Mouse (Mus musculus) embryonic facial prominence, embryonic 14.5 days (tissue): ENCODE measurements around the gene Dalrd3. TPM values are rescaled to one million over a fixed set of nuclear protein-coding genes. Genes with fewer than 3 reads are reported as not detected.

ENCODE experiments used
- ATAC-seq: fragments of 200-750 bp; cut with Nextera tagmentation; 2 replicates; pipeline ENCODE4 v1.8.0; 2017; ENCODE audit warnings: low read depth, moderate number of reproducible peaks, moderate TSS enrichment
- DNase-seq: peaks from one replicate; pipeline ENCODE4 v3.0.0-alpha.2; 2015; ENCODE audit warnings: low spot score
- H3K27ac ChIP-seq: fragments of 300-500 bp; sonication (generic); replicated peaks from 2 replicates; pipeline ENCODE4 v1.5.1; 2014; ENCODE audit warnings: low read depth, mild to moderate bottlenecking, low read length, moderate library complexity
- H3K27me3 ChIP-seq: fragments of 300-500 bp; sonication (generic); replicated peaks from 2 replicates; pipeline ENCODE4 v1.6.1; 2014; ENCODE audit warnings: low read length; ENCODE audit not compliant: control insufficient read depth, insufficient read depth
- H3K36me3 ChIP-seq: fragments of 300-500 bp; sonication (generic); 2 replicates; pipeline ENCODE4 v1.6.1; 2014; ENCODE audit warnings: low read length, mixed read lengths; ENCODE audit not compliant: control insufficient read depth, insufficient read depth
- H3K4me1 ChIP-seq: fragments of 300-500 bp; sonication (generic); 2 replicates; pipeline ENCODE4 v1.6.1; 2014; ENCODE audit warnings: antibody characterized with exemption, low read length; ENCODE audit not compliant: control insufficient read depth, insufficient read depth
- H3K4me2 ChIP-seq: fragments of 300-500 bp; sonication (generic); 2 replicates; pipeline ENCODE4 v1.6.1; 2014; ENCODE audit warnings: low read depth, mild to moderate bottlenecking, low read length, moderate library complexity, mixed read lengths
- H3K4me3 ChIP-seq: fragments of 300-500 bp; sonication (generic); 2 replicates; pipeline ENCODE4 v1.5.1; 2014; ENCODE audit warnings: low read depth, mild to moderate bottlenecking, low read length
- H3K9ac ChIP-seq: fragments of 300-500 bp; sonication (generic); 2 replicates; pipeline ENCODE4 v1.6.1; 2014; ENCODE audit warnings: low read depth, mild to moderate bottlenecking, low read length, moderate library complexity, mixed read lengths
- H3K9me3 ChIP-seq: fragments of 300-500 bp; sonication (generic); 2 replicates; pipeline ENCODE4 v1.6.1; 2016; ENCODE audit warnings: low read length; ENCODE audit not compliant: control insufficient read depth
- WGBS: fragments of 180-500 bp; shearing (Covaris S2); extraction: QIAGEN DNeasy Blood & Tissue Kit; methylation state at CpG from one replicate; pipeline ENCODE4 v1.1.7; 2014; 5-methylcytosine and 5-hydroxymethylcytosine counted together
- polyA plus RNA-seq: library from polyadenylated mRNA; unstranded; fragments of >200 nt; fragmentation: Nextera tagmentation; extraction: Ambion mirVana; gene quantifications from 2 replicates; pipeline ENCODE4 v1.2.1, GENCODE M21; 2014

Dalrd3 gene
- polyA plus RNA-seq, 1 experiment from 2014 or later = 120 TPM

DNA sequence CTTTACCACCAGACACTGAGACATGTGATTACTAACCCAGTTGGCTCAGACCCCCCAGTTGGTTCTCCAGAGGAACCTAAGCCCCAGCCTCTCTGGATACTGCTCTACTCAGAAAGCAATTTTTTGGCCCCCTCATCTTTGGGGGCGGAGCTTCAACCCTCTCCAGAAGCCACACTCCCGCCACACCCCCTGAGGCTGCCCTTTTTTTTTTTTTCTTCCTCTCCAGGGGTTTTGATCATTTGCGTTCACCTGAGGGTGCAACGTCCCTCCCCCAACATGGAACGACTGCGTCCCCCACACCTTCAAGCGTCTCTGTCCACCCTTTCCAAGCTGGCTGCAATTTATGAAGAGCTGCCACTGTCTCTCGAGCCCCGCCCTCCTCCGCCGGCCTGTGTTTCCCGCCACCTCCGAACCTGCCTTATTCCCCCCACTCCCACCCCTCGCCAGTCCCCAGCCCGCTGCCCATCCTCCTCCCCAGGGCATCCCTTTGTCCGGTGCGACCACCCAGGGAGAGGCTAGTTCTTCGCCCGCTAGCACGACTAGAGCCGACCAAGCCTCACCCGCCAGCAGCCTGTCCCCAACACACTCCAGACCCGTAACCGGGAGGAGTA, 8.4 kb downstream of the Dalrd3 start:
- peaks cover 18% of the 10 kb centered on the region for H3K4me1 ChIP-seq
- H3K36me3 ChIP-seq = peaks cover 31% of the 10 kb centered on the region
- DNase-seq = peak; percentile 79
- no peaks in the 10 kb centered on the region for H3K9me3 ChIP-seq
- H3K9ac ChIP-seq = peak overlapping the region; percentile 91
- H3K4me3 ChIP-seq = peak overlapping the region; percentile 68
- peak overlapping the region; percentile 85 for H3K27ac ChIP-seq
- ATAC-seq = no peak; the same call in 1 of the 2 replicates
- under 1% methylated on average over 24 of the region's 24 CpGs for WGBS
- H3K4me2 ChIP-seq = peak overlapping the region; percentile 86
- no peaks in the 10 kb centered on the region for H3K27me3 ChIP-seq

DNA sequence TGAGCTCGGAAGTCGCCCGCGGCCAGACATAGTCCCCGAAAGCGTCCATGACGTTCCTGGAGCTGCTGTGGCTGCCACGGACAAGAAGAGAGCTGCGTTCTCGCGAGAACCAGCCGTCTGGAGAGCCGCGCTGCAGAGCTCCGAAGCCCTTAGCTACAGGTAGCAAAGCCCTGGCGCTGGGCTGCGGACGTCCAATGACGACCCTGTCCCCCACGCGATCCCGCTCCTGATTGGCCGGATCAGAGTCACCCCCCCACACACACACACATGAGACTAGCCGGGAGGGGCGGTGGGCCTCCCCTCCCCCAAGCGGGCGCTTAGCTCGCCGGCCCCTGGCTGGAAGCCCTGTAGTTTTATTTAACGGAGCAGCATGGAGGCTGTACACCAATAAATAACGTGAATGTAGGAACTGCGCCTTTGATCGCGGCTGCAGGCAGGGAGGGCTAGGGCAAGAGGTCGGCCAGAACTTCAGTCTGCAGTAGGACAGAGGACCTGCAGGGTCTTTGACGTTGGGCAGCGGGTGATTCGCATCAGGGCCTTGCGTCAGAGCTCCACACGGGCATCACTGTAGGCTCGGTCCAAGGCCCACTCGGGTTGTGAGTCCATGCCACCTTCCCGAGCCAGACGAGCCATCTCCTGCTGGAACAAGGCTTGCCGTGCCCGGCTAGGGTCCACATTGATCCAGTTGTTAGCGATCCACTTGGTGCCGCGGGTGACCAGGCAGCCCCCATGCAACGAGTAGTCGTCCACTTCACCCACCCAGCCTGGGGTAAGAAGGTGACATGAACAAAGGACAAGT, 9.1 kb downstream of the Dalrd3 start, which contains the start of gene Wdr6:
Wdr6 (minus strand) TSS at position 195 of the 799 bp plus-strand sequence.
- peak within 1 kb of the TSS; percentile 85 for H3K27ac ChIP-seq
- peak within 1 kb of the TSS; percentile 91 for H3K9ac ChIP-seq
- DNase-seq (peak; percentile 99), ATAC-seq (peak; percentile 97)
- WGBS = 7% methylated on average over 40 of the region's 51 CpGs
- peak within 1 kb of the TSS; percentile 86 for H3K4me2 ChIP-seq
- peaks cover 18% of the 10 kb centered on the region for H3K4me1 ChIP-seq
- H3K9me3 ChIP-seq = no peaks in the 10 kb centered on the region
- H3K36me3 ChIP-seq = peaks cover 25% of the 10 kb centered on the region
- peak within 1 kb of the TSS; percentile 68 for H3K4me3 ChIP-seq
- no peaks in the 10 kb centered on the region for H3K27me3 ChIP-seq

DNA sequence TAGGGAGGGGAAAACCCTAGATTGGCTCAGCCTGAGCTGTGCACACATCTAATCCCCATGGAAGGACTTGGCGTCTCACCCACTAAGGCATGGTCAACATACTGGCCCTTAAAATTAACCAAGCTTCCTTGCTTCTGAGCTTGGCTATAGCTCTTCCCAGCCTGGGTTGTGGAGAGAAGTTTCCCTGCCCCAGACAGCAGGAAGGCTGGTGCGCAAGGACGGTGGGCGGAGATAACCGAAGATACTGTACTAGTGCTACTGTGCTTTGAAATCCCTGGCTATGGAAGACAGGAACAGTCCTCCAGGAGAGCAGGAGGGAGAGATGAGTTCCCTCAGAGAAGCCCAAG, 9.6 kb downstream of the Dalrd3 start:
- Histone ChIP-seq H3K9ac (peak overlapping the region; percentile 91), H3K27ac (peak overlapping the region; percentile 85; the same call in 1 of the 2 replicates), H3K4me3 (peak overlapping the region; percentile 68), H3K4me1 (peaks cover 18% of the 10 kb centered on the region), H3K9me3 (no peaks in the 10 kb centered on the region), H3K27me3 (no peaks in the 10 kb centered on the region), H3K36me3 (peaks cover 19% of the 10 kb centered on the region), H3K4me2 (peak overlapping the region; percentile 86)
- DNase-seq = no peak
- WGBS = 74% methylated on average over 5 of the region's 5 CpGs
- no peak for ATAC-seq

DNA sequence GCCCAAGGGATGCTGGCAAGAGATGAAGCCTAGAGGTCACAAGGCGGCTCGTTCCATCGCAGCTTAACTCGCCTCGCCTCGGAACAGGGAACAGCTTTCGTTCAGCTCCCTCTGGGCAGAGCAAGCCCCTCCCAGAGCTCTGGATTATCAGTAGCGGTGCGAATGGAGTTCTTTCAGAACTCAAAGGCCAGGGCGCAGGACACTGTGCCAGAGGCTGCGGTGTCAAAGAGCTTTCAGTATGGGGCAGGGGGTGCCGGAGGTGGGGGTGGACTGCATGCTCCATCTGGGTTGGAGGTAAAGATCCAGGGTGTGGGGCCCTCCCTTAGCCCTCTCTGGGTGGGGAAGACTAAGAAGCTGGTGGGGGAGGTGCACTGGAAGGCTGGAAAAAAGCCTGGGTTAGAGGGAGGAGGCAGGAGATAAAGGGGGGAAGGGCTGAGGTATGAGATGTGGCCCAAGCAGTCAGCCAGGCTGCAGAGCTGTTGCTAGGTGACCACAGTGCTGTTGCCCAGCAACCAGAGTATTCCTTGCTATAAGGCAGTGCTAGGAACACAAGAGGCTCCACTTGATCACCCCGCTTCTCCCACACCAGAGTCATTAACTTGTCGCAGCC, 18.0 kb downstream of the Dalrd3 start:
- Histone ChIP-seq H3K4me2 (peak overlapping the region; percentile 49), H3K36me3 (no peaks in the 10 kb centered on the region; the same call in 1 of the 2 replicates), H3K27ac (peak overlapping the region; percentile 84), H3K9ac (peak overlapping the region; percentile 47; the same call in 1 of the 2 replicates), H3K4me1 (peaks cover 11% of the 10 kb centered on the region), H3K4me3 (0 out of 2 replicates have a peak overlapping the region, but pooled peaks have one; percentile 8), H3K9me3 (no peaks in the 10 kb centered on the region), H3K27me3 (no peaks in the 10 kb centered on the region)
- 5% methylated on average over 14 of the region's 14 CpGs for WGBS
- peak; percentile 96 for ATAC-seq
- DNase-seq = peak; percentile 95

GRCm38 (mm10) chr9:108589229-108589628, 19.5 kb downstream of the Dalrd3 start:
- peak; percentile 23 for DNase-seq
- no peaks in the 10 kb centered on the region for H3K9me3 ChIP-seq
- no peaks in the 10 kb centered on the region for H3K36me3 ChIP-seq
- H3K27ac ChIP-seq = no peak overlapping the region
- H3K4me1 ChIP-seq = peaks cover 11% of the 10 kb centered on the region
- 68% methylated on average over 5 of the region's 5 CpGs for WGBS
- no peak overlapping the region for H3K9ac ChIP-seq
- no peaks in the 10 kb centered on the region for H3K27me3 ChIP-seq
- H3K4me2 ChIP-seq = no peak overlapping the region
- ATAC-seq = no peak
- no peak overlapping the region for H3K4me3 ChIP-seq

GRCm38 (mm10) chr9:108591462-108591861, 21.8 kb downstream of the Dalrd3 start:
- Histone ChIP-seq H3K27ac (no peak overlapping the region), H3K9ac (no peak overlapping the region), H3K27me3 (no peaks in the 10 kb centered on the region), H3K4me1 (peaks cover 11% of the 10 kb centered on the region), H3K9me3 (no peaks in the 10 kb centered on the region), H3K36me3 (no peaks in the 10 kb centered on the region), H3K4me2 (no peak overlapping the region), H3K4me3 (no peak overlapping the region)
- DNase-seq (no peak), ATAC-seq (no peak)
- 91% methylated on average over 4 of the region's 4 CpGs for WGBS

- H3K4me3 ChIP-seq = no peak overlapping the region
- H3K4me1 ChIP-seq = no peaks in the 10 kb centered on the region
- H3K4me2 ChIP-seq = no peak overlapping the region
- no peak overlapping the region for H3K9ac ChIP-seq
- no peaks in the 10 kb centered on the region for H3K9me3 ChIP-seq
- no peaks in the 10 kb centered on the region for H3K36me3 ChIP-seq
- WGBS = 75% methylated on average over 3 of the region's 3 CpGs
- no peak overlapping the region for H3K27ac ChIP-seq
- DNase-seq (no peak), ATAC-seq (no peak)
- no peaks in the 10 kb centered on the region for H3K27me3 ChIP-seq
Observed at GRCm38 (mm10) chr9:108594354-108594753, 24.7 kb downstream of the Dalrd3 start.

- no peaks in the 10 kb centered on the region for H3K9me3 ChIP-seq
- DNase-seq = peak; percentile 69
- no peak within 1 kb of the TSS for H3K27ac ChIP-seq
- peak within 1 kb of the TSS; percentile 74 for H3K4me3 ChIP-seq
- no peaks in the 10 kb centered on the region for H3K27me3 ChIP-seq
- no peaks in the 10 kb centered on the region for H3K4me1 ChIP-seq
- 3% methylated on average over 43 of the region's 69 CpGs for WGBS
- H3K4me2 ChIP-seq = peak within 1 kb of the TSS; percentile 95
- ATAC-seq = peak; percentile 74
- H3K9ac ChIP-seq = peak within 1 kb of the TSS; percentile 80
- no peaks in the 10 kb centered on the region for H3K36me3 ChIP-seq
Observed at GRCm38 (mm10) chr9:108596998-108597764, 27.5 kb downstream of the Dalrd3 start, which contains the start of gene P4htm. Gene P4htm (minus strand): TSS chr9:108597667.
